Mouse (Mus musculus): Measurements from ENCODE around the gene Fbf1.

The Fbf1 gene

DNA sequence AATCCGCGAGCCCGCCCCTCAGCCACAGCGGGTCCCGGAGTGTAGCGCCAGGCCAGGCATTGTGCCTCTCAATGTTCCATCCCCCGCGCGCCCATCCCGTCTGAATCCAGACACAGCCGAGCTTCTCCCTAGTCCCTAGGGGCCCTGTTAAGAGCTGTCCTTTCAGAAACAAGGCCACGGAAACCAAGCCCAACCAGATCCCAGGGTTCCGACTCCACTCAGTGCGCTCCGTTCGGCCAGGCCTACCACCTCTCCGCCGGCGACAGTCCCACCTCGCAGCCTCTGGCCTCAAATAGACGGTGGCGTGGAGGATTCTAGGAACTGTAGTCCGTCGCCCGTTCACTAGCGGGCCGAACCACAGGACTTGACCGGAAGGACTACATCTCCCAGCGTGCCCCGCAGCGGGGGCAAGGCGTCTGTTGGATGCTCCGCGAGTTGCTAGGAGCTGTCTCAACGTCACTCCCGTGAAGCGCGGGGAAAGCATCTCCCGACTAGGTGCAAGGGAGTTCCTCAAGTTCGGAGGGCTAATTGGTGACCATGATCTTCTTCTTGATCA lies at the start of gene Fbf1:
Gene Fbf1 (minus strand): TSS at position 283 of the 556 bp plus-strand sequence.
- peak; percentile 99 for DNase-seq (ENCODE audit: low spot score)

DNA sequence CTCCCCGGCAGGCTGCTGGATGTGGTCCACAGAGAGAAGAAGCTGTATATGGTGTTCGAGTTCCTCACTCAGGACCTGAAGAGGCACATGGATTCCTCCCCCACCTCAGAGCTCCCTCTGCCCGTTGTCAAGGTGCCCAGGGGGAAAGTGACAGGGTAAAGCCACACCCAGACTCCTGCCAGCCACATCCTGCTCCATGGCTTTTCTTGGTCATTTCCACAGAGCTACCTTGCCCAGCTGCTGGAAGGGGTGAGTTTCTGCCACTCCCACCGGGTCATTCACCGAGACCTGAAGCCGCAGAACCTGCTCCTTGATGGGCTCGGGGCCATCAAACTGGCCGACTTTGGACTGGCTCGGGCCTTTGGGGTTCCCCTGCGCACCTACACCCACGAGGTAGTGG lies 48.6 kb upstream of the Fbf1 start:
- DNase-seq (ENCODE audit: low spot score): no peak

DNA sequence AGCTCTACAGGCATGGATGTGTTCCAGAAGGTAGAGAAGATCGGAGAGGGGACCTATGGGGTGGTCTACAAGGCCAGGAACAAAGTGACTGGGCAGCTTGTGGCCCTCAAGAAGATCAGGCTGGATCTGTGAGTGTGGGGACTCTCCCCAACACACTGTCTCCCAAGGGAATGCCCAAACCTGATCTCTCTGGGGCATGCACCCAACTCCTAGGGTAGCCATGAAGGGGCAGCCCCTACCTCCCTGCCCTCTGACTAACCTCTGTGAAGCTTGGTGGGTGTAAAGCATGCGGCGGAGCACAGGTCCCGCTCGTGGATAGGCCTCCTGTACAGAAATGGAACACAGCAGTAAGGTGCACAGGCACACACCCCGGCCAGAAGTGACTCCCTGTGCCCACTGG lies 48.0 kb upstream of the Fbf1 start:
- no peak for DNase-seq (ENCODE audit: low spot score)

DNA sequence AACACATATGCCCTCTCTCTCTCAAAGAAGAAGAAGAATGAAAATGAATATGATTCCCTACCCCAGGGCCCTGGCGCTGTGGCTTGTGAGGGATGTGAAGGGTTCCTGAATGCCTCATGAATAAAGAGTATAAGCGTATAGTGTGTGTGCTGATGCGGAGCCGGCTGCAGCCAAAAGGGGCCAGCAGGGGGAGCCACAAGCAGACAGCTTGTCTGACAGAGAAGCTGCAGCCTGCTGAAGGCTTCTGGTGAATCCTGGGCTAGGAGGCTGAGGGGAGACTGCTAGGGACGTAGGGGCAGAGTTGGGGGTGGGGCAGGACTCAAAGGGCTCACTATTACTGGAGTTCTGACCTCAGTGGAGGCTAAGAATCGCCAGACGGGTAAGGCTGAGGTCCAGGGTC lies 47.2 kb upstream of the Fbf1 start:
- DNase-seq (ENCODE audit: low spot score): peak; percentile 31

DNA sequence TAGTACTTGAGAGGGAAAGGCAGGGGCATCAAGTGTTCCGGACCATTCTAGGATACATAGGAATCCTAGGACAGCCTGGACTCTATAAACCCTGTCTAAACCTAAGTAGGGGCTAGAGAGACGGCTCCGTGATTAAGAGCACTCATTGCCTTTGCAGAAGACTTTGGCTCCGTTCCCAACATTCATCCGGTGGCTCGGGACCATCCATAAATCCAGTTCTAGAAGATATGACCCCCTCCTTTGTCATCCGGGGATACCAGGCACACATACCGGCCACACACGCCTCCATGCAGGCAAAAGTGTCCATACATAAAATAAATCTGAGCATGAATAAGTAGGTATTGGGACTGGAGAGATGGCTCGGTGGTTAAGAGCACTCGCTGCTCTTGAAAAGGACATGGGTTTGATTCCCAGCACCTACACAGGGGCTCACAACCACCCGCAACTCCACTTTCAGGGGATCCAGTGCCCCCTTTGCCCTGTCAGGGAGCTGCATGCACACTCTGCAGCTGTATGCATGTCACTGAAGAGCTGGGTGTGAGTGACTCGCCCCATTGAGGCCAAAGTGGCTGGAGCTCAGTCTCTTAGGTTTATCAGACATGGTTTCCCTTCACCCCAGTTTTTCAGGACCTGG lies 46.0 kb upstream of the Fbf1 start:
- no peak for DNase-seq (ENCODE audit: low spot score)

DNA sequence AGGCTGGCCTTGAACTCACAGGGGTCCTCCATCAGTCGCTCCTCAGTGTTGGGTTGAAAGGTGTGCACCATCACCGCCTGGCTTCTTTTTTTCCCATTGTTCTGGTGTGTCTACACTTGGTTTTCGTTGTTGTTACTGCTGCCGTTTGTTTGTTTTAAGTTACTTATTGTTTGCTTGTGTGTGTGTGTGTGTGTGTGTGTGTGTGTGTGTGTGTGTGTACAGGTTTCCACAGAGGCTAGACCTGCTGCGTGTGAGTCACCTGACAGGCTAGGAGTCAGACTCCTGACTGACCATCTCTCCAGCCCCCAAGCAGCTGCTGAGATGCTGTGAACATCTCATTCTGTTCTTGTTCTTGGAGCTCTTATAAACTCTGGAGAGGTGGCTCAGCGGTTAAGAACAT lies 44.9 kb upstream of the Fbf1 start:
- DNase-seq (ENCODE audit: low spot score): no peak

DNA sequence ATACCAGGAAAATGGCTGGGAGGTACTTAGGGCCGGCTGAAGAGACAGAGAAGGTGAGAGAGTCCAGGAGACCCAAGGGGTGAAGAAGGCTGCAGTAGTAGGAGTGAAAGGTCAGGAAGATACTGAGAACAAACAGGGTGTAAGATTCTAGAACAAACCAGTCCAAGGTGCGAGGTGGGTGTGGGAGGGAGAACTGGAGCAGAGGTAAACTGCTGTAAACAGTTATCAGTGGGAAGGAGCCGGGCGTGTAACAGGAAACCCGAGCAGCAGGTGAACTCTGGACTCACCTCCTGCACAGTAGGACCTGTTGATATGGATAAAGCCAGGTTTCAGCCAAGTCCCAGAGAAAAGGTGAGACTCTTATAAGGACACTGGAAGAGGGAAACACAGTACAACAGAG lies 42.7 kb upstream of the Fbf1 start:
- no peak for DNase-seq (ENCODE audit: low spot score)

DNA sequence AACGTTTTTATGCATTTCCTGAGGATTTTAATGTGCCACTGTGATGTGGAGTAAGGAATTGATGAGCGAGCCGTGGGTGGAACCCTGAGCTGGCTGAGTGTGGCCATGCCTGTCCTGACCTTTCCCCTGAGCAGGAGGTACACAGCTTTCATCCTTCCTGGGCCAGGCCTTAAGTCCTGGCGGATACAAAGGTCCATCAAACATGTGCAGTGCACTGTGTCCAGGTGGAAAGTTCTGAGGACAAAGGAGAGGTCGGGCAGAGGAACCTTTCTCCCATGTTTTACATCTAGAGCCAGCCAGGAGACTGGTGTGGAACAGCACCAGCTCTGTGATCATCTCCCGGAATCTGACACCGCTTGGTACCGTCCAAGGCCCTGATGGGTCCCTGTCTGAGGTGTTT lies 41.3 kb upstream of the Fbf1 start:
- no peak for DNase-seq (ENCODE audit: low spot score)

DNA sequence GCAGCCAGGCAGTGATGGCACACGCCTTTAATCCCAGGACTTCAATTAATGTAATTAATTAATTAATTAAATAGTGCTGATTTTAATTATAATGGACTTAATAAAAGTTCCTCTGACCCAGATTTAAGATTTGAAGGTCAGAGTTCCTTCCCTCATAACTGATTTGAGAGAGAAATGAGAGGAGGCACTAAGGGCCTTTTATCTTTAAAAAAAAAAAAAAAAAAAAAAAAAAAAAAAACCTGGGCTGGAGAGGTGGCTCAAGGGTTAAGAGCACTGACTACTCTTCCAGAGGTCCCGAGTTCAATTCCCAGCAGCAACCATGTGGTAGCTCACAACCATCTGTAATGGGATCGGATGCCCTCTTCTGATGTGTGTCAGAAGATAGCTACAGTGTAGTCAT lies 40.7 kb upstream of the Fbf1 start:
- DNase-seq (ENCODE audit: low spot score): no peak

DNA sequence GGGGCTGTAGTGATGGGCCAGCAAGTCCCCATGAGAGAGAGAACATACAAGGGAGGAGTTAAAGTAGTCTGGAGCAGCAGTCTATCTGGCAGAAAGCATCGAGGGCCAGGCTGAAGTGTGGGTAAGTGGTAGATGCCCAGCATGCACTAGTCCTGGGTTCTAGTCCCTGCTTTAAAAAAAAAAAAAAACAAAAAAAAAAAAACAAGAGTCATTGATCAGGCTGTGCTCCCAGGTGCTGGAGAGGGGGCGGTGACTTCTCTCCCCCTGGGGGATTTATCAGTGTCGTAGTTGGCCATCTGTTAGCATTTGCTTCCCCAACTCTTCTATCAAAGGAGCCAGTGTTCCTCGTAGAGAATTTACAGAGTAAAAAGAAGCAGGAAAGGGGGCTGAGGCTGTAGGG lies 38.7 kb upstream of the Fbf1 start:
- DNase-seq (ENCODE audit: low spot score): no peak

DNA sequence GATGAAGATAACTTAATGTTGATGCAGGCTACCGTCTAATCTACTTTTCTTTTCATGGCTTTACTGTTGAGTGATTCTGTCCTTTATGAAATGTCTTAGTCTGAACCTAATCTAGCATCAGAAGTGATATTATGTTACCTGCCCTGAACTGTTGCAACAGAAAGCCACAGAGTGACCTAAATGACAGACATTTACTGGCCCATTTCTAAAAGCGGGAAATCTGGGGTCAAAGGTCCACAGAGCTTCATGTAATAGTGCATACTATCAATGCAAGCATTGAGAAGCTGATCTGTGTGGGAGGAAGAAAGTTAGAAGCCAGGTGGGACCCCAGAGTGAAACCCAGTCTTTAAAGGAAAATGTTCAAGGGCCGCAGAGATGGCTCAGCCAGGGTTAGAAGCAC lies 35.2 kb upstream of the Fbf1 start:
- no peak for DNase-seq (ENCODE audit: low spot score)

DNA sequence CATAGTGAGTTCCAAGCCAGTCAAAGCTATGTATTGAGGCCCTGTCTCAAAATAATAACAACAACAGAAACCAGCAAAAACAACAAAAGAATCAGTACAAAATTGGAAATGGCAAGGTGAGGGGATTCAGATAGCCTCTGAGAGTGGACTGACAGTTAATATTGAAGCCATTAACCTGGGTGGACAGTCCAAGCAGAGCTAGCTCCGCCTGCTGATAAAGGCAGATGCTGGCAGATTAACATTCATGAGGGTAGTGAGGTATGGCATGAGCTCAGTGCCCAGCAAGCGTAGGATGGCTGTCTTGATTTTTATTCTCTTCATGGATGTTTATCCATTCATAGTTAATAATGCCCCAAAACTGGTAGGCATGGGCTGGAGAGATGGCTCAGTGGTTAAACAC lies 33.2 kb upstream of the Fbf1 start:
- DNase-seq (ENCODE audit: low spot score): no peak

DNA sequence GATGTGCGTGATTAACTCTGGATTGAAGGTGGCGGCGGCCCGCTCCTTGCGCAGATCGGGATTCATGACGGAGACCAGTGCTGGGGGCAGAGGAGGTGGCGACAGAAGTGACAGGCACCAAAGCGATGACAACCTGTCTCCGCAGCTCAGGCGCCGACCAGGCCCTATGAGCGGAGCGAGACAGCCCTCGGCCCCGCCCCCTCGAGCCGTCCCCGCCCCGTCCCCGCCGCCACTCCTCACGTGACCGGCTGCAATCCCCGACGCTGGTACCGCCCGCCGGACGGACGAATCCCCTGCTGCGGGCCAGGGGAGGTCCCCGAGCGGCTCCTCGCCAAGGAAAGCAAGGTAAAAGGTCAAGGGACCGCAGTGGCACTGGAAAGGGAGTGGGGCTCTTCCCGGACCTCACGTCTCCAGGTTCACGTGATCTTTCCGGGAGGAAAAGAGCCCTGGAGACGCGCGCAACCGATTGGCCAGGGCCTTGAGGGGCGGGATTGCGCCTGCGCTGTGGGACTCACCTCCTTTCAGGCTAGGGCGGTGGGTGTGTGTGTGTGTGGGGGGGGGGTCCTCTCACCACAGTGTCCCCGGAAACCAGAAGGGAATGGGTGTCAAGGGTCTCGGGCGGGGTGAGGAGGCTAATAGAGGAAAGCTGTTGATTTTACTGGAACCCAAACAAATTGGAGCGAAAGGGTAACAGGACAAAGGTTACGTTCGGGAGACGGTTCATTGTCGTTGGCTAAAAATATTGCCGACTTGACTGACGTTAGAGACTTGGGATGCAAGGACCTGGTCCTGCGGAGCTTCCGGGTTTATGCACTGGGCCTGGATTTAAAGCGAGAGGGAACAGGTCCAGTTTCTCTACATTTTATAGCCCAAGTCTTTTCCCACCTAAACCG lies 30.9 kb upstream of the Fbf1 start, which contains the start of the genes Ten1 and Acox1:
Gene Ten1 (plus strand): TSS at position 217 of the 893 bp plus-strand sequence.
Gene Acox1 (minus strand): TSS at position 407 of the 893 bp plus-strand sequence.
- DNase-seq (ENCODE audit: low spot score): peak; percentile 98

DNA sequence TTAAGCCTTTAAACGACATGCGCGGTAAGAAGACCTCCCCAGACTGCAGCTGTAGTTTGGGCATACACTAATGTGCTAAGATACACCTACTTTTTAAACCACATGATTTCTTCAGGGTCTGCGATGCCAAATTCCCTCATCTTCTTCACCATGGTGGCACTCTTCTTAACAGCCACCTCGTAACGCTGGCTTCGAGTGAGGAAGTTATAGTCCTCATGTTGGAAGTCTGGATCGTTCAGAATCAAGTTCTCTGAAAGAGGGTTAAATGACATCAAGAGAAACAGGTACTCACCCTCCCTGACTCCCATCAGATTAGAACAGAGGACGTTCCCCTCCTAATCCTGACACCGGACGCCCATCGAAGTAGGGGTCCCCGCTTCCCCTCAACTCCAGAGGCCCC lies 30.2 kb upstream of the Fbf1 start:
- DNase-seq (ENCODE audit: low spot score): peak; percentile 17

DNA sequence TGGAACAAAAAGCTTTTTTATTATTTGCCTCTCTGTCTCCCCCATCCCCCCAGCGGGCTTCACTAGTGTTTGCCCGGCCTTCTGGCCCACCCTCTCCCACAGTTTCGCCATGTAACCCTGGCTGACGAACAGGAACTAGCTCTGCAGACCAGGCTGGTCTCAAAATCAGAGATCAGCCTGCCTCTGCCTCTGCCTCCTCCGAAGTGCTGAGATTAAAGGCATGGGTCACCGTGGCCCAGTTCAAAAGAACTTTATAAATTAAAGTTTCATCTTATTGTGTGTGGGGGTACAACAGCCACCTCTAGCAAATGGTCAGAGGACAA lies 29.6 kb upstream of the Fbf1 start:
- no peak for DNase-seq (ENCODE audit: low spot score)

DNA sequence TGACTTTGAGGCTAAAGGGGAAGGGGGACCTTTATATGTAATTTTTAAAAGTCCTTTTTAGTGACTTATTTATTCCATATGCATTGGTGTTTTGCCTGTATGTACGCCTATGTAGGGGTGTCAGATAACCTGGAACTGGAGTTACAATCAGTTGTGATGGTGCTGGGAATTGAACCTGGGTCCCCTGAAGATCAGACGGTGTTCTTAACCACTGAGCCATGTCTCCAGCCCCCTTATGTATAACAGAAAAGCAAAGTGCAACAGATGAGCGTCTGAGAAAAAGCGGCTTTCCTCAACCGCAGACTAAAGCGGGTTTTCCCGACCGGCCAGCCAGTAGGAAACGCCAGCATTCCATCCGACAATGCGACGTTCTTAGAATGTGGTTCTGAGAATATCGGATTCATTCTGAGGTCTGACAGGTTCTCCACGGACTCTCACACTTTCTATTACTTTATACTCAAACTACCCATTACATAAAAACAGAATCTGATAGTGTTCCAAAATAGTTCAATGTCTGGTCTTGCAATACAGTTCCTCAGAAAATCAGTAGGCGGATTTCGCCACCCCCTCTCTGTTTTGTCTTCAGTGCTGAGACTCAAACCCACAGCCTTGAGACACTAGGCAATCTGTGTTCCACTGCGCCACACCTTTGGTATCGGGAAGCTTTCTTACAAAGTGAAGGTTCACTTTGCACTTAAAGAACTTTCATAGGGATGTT lies 29.1 kb upstream of the Fbf1 start:
- DNase-seq (ENCODE audit: low spot score): no peak

DNA sequence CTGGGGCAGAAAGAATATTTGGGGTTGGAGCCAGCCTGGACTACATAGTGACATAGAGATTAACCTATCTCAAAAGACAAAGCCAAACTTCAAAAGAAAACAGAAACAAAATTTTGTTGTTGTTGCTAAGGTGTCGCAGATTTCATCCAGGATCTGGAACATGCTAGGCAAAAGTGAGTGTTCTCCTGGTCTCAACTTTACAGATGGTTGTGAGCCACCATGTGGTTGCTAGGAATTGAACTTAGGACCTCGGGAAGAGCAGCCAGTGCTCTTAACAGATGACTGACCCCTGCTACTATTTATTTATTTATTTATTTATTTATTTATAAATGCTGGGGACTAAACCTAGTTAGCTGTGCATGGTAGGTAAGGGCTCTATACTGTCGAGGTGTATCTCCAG lies 28.4 kb upstream of the Fbf1 start:
- no peak for DNase-seq (ENCODE audit: low spot score)

DNA sequence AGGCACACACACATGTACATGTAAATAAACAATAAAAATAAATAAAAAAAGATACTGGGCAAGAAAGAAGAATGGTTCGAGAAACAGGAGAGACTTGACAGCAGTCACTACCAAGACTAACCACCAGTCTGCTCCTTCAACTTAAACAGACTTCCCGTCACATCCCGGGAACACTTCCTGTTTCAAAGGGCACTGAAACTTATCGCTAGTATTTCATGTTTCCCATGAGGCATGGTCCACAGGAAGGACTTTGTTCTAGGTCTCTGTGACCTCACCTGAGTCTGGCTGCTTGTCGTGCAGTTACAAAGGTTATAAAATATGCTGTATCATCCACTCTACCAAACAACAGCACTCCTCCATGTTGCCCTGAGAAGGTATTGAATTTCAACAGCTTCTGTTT lies 27.3 kb upstream of the Fbf1 start:
- no peak for DNase-seq (ENCODE audit: low spot score)

DNA sequence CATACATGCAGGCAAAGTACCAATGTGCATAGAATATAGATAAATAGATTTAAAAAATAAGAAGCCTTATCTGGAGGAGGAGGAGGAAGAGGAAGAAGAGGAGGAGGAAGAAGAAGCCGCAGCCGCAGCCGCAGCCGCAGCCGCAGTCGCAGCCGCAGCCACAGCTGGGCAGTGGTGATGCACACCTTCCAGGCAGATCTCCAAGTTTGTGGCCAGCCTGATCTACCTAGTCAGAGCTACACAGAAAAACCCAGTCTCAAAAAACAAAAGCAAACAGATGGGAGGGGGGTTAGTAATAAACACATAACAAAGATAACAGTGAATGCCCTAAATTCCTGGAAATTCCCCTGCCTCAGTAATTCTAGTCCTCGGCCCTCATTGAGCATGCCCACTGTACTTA lies 26.7 kb upstream of the Fbf1 start:
- no peak for DNase-seq (ENCODE audit: low spot score)

DNA sequence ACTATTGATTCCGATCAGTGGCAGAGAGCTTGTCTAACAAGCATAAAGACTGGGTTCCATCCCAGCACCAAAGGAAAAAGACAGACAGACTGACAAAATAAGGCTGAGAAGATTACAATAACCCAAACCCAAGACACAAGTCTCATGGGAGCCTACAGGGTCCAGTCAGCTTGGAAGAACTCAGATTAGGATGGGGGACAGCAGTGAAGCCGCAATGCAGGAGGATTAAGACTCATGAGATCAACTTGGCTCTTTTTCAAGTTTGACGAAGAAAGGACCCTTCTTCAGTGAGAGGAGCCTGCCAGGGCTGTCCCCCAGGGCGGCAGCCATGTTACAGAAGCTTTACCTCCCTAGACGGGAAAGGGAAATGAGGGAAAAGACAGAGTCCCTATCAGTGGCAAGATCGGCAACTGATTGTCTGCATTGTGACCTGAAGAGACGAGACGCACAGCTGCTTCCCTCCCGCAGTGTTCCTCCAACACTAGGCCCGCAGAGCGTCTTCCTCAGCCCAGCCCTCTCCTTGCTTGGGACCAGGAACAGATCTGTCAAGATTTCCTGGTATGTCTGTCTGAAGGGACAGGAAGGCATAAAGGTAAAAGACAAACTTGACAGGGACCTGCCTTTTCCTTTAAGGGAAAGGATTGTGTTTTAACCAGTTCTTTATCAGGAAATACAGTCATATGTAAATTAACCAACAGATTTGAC lies 19.4 kb upstream of the Fbf1 start:
- DNase-seq (ENCODE audit: low spot score): no peak

DNA sequence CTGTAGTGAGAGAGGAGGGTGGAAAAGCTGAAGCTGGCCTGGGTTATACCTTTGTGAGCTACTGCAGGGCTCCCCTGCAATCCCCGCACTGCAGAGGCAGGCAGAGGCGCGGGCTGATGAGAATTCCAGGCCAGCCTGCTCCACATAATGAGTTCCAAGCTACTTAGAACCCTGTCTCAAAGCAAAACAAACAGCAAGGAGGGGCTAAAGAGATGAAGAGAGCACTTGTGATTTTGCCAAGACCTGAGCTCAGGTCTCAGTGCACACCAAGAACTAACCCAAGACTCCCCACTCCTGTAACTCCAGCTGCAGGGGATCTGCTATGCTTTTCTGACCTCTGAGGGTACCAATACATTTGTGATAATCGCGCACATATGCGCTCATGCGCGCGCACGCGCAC lies 18.4 kb upstream of the Fbf1 start:
- DNase-seq (ENCODE audit: low spot score): no peak

DNA sequence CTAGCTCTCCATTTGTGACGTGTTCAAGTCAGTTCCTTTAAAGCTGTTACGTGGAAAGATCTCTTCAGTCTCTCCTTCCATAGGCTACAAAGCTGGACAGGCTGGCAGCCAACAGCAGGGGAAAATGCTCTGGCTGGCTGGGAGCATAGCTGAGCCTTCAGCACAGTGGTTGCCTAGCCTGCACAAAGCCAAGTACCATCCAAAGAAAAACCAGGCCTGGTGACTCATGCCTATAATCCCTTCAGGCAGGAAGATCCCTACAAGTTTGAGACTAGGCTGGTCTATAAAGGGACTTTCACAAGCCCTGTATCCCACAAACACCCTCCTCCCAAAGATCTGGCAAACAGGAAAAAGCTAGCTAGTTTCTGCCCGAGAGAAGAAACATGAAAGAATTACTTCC lies 17.9 kb upstream of the Fbf1 start:
- no peak for DNase-seq (ENCODE audit: low spot score)
